Mouse (Mus musculus) left cerebral cortex, postnatal 10 days (tissue): ENCODE measurements around the gene Atp8b4. TPM values are rescaled to one million over a fixed set of nuclear protein-coding genes. Genes with fewer than 3 reads are reported as not detected.
A peak's percentile ranks its signal among the peaks of the same experiment; 100 is the strongest.
"Not testable (repeated sequence)": the region's sequence is repeated elsewhere in the genome, so short reads cannot be mapped to it uniquely, and the experiment has no call there.

Experiments
- DNase-seq, 2 experiments: peaks; one replicate each; pipeline ENCODE4 v3.0.0; 2021 to 2022; ENCODE audit warnings: low spot score in 2 of 2, mixed read lengths in 1 of 2; ENCODE audit errors: extremely low spot score in 1 of 2
- intact Hi-C: fragments of 180-260 bp; cut with DNase I; formaldehyde crosslinking; loops from one replicate; pipeline ENCODE4 v1.15.1; 2025
- total RNA-seq, 2 experiments: library from RNA; stranded (reverse); gene quantifications; 2 replicates each; pipeline ENCODE4 v1.2.3; 2021

Atp8b4 gene
- total RNA-seq, 2 experiments from 2014 or later, result not detected

DNA sequence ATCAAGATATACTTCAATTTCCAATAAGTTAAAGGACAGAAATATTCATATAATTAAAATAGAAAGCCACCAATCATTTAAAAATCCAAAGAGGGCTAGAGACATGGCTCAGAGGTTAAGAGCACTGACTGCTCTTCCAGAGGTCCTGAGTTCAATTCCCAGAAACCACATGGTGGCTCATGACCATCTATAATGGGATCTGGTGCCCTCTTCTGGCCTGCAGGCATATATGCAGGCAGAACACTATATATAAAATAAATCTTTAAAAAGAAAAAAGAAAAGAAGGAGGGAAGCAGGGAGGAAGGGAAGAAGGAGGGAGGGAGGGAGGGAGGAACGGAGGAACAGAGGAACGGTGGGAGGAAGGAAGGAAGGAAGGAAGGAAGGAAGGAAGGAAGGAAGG, 42.7 kb downstream of the Atp8b4 start:
- DNase-seq, intact Hi-C loops: not testable (repeated sequence)

DNA sequence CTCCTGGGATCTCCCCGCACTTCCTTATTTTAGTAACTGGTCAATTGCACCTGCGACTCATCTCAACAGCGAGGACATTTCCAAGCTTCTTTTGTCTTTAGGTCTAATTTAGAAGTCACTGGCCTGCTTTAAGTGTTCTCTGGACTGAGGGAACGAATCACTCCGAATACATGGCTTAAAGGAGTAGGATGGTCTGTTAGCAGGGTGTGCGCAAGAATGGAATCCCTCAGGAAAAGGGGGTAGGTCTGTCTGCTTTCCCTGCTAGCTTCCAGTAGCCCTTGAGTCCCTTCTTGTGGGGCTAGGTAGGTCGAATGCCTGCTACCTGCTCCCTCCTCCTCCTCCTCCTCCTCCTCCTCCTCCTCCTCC, 49.6 kb downstream of the Atp8b4 start:
- intact Hi-C loops, result no loop called here
- no peak for DNase-seq

- DNase-seq, result peak; percentile 23 to 41
- intact Hi-C loops, result no loop called here
Measured at GRCm38 (mm10) chr2:126450210-126450936, 50.1 kb downstream of the Atp8b4 start.

DNA sequence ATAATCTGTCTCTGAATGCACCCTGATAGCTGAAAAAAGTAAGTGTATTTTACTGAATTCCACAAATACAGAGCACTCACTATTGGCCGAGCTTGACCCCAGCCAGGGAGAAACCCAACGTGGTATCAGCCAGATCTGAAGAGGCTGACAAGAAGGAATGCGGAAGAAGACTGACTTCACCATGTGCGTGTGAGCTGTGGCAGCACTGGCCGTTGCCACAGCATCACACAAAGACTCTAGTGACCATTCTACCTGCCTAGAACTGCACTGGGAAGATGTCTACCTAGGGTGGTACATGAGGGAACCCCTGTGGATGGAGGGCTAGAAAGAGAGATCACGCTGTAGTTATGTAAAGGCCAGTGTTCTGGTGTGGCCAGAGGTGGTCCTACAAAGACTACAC, 55.4 kb downstream of the Atp8b4 start:
- DNase-seq, result no peak
- intact Hi-C loops, result no loop called here

- intact Hi-C loops, result no loop called here
- DNase-seq, result no peak
Measured at GRCm38 (mm10) chr2:126441586-126441985, 58.9 kb downstream of the Atp8b4 start.

DNA sequence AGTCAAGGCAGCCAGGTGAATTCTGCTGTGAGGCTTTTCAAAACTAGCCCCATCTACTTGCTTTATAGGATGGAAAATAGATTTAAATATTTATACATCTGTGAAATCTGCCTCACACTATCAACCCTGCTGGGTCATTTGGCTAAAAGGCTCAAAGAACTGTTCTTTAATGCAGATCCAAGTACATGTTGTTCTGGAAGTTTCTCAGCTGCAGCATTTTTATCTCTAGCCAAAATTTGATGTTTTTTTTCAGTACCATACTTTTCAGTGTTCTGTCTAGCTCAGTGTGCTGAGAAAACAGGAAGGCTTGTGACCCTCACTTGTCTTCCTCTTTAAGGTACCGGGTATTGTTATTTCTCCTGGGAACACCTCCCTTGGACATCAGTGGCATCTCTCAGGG, 65.8 kb downstream of the Atp8b4 start:
- DNase-seq, result no peak
- intact Hi-C loops, result no loop called here

DNA sequence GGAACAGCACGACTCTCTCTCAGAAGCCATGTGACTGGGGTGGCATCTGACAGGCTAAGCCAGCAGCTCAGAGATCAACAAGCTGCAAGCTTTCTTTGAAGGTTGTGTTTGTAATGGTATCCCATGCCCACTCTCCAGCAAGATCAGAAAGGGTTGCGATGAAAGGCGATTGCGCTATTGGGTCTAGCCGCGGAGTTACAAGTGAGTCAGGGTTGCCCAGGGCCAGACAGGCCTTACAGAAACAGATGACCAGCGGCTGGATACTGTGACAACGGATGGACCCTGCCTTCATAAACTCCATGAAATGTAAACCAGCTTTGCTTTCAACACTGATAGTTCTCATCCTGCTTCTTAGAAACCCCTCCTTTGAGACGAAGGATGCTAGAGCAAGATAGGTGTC, 66.2 kb downstream of the Atp8b4 start:
- intact Hi-C loops, result no loop called here
- DNase-seq, result no peak

- intact Hi-C loops, result no loop called here
- DNase-seq, result no peak
Measured at GRCm38 (mm10) chr2:126432481-126433066, 67.9 kb downstream of the Atp8b4 start.

GRCm38 (mm10) chr2:126429282-126429681, 71.2 kb downstream of the Atp8b4 start:
- intact Hi-C loops, result no loop called here

GRCm38 (mm10) chr2:126425223-126425622, 75.3 kb downstream of the Atp8b4 start:
- intact Hi-C loops, result no loop called here

More at GRCm38 (mm10) chr2:126429282-126429681, 71.2 kb downstream of the Atp8b4 start:
- peak; percentile 31 to 61 for DNase-seq

DNA sequence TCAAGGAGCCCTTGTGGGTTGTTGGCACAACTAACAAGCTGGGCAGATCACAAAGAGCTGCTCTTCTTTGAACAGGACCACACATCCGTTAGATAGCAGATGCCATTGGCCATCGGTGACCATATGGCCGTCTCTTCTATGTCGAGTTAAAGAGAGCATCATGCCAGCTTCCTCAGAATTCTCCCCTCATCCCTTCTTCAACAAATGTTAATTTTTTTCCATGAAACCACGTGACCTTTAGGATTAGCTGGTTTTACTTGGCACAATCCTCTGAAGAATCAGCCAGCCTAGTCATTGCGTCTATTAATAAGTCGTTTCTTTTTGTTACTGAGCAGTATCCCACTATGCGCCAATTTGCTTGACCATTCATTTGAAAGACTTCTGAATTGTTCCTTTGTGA, 75.8 kb downstream of the Atp8b4 start:
- intact Hi-C loops, result no loop called here
- DNase-seq, result no peak

More at GRCm38 (mm10) chr2:126425223-126425622, 75.3 kb downstream of the Atp8b4 start:
- DNase-seq, result no peak

GRCm38 (mm10) chr2:126420901-126421300, 79.6 kb downstream of the Atp8b4 start:
- DNase-seq, result no peak
- intact Hi-C loops, result no loop called here

GRCm38 (mm10) chr2:126418916-126419315, 81.6 kb downstream of the Atp8b4 start:
- intact Hi-C loops, result no loop called here
- DNase-seq, result no peak

DNA sequence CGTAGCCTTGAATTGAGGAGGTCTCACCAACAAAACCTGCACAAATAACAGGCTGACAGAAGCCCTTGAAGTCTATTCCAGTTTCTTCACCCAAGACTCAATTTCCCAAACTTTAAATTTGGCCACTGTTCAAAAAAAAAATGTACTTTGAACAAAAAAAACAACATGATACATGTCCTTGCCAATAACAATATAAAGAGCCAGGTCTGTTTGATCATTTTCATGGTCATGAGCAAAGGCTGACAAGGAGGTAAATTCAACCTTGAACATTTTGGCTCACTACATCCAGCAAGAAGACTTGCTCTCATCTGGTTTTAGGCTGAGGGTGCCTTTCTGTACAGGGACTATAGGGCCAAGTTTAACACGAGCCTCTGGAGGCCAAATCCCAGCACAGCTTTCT, 83.7 kb downstream of the Atp8b4 start:
- no peak for DNase-seq
- intact Hi-C loops, result no loop called here

DNA sequence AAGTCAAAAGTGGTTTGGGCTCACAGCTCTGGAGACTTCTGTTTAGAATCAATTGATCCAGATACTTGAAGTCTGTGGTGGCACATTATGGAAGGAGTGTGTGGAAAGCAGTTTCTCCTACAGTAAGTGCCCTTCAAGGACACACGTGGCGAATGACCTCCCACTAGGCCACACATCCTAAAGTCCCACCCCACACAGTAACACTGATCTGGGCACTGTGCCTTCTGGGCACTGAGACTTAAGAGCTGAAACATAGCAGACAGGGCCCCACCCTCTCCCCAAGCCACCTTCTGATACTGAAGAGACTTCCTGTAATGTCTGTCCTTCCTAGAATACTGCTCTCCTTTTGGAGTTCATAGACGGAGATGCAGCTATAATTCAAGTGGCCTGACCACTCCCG, 84.5 kb downstream of the Atp8b4 start:
- no peak for DNase-seq
- intact Hi-C loops, result no loop called here

DNA sequence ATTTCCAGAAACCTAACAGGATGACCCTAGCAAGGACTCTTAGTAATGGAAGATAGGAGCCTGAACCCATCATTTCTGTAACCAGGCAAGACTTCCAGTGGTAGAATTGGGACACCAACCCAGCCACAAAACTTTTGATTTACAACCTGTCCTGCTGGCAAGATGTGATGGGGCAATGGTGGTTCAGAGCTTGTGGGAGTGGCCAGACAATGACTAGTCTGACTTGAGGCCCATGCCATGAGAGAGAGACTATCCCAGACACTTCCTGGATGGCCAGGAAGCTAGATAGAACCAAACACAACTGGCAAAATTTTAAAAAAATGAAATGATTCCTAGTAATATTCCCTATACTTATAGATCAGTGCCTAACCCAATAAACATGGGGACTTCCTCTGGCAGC, 87.7 kb downstream of the Atp8b4 start:
- intact Hi-C loops, result no loop called here

GRCm38 (mm10) chr2:126399454-126399853, 101.0 kb downstream of the Atp8b4 start:
- intact Hi-C loops, result no loop called here
- no peak for DNase-seq

More for the DNA sequence above, 87.7 kb downstream of the Atp8b4 start:
- DNase-seq, result no peak

DNA sequence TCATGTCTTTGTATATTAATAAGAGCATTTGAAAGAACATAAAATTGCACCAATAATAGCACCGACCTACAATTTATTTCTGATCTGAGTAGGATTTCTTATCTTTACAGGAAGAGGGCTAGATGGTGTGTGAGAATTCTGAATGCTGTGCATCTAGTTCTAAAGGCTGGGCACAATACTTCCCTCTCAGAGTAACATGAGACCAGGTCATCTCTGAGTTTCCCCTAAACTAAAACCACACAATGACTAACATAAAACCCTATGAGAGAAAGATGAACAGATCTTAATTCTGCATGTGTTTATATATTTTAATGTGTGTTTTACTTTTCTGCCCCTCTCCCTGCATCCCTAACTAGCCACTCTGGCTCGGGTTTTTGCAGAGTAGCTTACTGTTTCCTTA, 101.5 kb downstream of the Atp8b4 start:
- intact Hi-C loops, result no loop called here
- DNase-seq, result no peak

DNA sequence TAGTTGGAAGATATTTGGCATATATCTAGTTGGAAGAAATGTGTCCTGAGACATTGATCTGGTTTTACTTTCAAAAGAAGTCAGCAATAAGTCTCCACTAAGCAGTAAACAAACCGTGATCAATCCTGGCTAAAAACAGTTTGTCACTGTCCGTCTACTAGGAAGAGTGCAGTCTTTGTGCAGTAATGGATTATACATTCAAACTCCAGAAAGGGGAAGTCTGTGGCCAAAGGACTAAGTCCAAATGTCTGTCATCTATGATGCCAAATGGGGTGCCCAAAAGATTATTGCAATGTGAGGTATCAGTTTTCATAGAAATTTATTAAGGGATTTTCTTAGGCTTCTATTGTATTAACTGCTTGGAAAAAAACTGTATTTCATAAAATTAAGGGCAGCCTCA, 102.3 kb downstream of the Atp8b4 start:
- intact Hi-C loops, result no loop called here
- no peak for DNase-seq

- no peak for DNase-seq
- intact Hi-C loops, result no loop called here
Measured at GRCm38 (mm10) chr2:126397513-126397912, 103.0 kb downstream of the Atp8b4 start.

- DNase-seq, result no peak
- intact Hi-C loops, result no loop called here
Measured at GRCm38 (mm10) chr2:126394924-126395323, 105.5 kb downstream of the Atp8b4 start.
